Mouse (Mus musculus) adipocyte (in vitro differentiated cells): ENCODE results near the gene Tmem265.
A peak's percentile ranks its signal among the peaks of the same experiment; 100 is the strongest.

Experiments
- DNase-seq: peaks from one replicate; pipeline ENCODE4 v3.0.0-alpha.2; 2016; ENCODE audit warnings: low spot score

Tmem265 gene

DNA sequence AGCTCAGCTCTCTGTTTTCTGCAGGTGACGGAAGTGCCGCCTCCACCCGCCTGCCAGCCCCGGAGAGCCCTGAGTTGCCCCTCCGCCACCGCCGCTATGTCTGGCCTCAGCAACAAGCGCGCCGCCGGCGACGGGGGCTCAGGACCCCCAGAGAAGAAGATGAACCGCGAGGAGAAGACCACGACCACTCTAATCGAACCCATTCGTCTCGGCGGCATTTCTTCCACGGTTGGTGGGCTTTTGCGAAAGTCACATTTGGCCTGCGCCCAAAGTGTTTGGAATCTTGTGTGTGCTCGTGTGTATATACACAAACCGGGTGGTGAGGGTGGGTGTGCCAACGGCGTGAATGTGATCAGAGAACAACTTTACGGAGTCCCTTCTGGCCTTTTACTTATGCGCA lies 27.7 kb downstream of the Tmem265 start:
- DNase-seq, result no peak

DNA sequence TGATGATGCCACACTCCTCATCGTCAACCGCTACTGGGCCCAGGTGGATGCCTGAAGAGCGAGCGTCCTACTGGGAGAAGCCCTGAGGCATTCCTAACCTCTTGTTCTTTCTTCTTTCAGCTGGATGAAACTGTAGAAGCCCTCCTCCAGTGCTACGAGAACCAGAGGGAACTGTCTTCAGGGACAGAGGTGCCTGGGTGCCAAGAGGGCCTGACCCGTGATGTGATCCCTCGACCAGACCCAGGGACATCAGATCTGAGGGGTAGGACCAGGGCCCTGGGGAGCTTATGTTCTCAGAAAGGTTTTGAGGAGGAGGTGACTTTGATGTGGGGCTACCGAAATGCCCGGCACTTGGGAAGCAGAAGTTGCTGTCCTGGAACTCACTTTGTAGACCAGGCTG lies 28.4 kb downstream of the Tmem265 start:
- DNase-seq, result no peak

DNA sequence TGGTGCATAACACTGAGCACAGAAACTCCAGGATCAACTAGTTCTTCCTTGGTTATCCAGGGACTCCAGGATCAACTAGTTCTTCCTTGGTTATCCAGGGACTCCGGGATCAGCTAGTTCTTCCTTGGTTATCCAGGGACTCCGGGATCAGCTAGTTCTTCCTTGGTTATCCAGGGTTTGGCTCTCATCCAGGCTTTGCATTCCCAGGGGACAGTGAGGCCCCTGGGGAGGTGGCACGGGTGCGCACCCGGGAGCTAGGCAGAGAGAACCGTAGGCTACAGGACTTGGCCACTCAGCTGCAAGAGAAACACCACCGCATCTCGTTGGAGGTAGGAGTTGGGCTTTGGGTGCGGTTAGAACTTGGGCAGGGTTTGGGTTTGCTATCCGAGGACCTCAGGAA lies 29.9 kb downstream of the Tmem265 start:
- DNase-seq, result no peak

DNA sequence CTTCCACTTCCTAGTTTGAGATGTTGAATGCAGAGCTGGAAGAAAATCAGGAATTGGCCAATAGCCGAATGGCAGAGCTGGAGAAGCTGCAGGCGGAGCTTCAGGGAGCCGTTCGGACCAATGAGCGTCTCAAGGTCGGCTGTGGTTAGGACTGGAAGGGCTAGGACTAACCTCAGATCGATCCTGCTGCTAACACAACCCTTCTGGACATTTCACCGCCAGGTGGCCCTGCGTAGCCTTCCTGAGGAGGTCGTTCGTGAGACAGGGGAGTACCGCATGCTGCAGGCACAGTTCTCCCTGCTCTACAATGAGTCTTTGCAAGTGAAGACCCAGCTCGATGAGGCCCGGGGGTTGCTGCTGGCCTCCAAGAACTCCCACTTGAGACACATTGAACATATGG lies 31.4 kb downstream of the Tmem265 start:
- DNase-seq, result no peak

DNA sequence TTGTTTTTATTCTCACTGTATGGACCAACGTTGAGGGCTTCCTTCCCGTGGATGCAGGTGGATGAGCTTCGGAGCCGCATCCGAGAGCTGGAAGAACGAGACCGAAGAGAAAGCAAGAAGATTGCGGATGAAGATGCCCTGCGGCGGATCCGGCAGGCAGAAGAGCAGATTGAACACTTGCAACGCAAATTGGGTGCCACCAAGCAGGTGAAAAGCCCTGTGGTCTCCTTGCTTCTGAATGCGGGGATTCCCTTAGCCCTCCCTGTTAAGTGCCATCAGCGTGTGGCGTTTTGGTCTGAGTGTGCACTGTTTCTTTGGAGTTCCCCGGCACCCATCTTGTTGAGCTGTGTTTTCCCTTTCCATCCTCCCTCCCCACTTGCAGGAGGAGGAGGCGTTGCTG lies 35.6 kb downstream of the Tmem265 start:
- DNase-seq, result no peak

DNA sequence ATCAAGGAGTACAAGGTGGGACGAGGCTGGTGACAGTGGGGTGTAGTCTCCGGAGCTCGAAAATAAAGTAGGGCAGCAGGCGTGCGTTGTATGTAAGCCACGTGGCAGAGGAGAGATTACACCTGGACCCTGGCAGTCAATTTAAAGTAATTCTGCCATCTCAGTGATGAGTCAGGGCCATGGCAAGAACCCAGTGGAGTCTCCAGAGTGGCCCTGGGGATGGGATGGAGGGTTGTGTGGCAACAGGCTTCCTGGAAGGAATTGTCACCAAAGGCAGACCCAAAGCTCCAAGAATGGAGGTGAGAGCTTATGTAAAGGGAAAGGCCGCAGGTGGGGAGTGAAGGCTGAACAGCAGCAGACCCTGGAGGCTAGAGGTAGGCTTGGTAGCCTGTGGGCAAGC lies 39.4 kb downstream of the Tmem265 start:
- DNase-seq, result no peak

DNA sequence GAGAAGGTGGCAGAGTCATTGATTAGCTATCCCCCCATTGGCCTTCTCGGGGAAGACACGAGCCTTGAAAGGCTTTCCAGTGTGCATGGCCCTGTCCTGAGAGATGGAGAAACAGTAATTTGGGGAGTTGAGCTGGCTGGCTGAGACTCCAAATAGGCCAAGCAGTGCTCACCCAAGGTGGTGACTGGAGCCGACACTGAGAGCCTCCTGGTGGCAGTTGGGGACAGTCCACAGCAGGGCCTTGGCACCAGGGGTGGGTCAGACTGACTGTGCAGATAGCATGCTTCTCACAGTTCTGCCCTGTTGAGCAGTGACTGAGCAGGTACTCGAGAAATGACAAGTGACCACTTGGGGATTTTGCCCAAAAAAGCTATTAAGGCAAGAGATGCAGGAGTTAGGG lies 40.5 kb downstream of the Tmem265 start:
- DNase-seq, result no peak

DNA sequence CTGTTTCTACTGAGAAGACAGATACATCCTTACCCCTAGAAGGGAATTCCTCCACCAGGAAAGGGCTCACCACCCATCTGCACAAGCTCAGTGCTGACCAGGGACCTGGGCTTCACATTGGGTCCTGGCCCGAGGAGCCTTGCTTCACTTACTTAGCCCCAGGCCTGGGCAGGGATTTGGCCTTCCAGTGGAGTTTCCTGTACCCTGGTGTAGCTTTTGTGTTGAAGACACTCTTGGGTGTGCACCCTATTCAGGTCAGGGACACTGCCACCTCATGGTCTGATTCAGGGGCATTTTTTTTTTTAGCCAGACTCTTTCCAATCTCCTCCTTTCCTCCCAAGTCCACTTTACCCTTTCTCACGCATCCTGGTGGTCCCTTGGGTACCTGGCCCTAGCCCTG lies 41.7 kb downstream of the Tmem265 start:
- DNase-seq, result no peak

DNA sequence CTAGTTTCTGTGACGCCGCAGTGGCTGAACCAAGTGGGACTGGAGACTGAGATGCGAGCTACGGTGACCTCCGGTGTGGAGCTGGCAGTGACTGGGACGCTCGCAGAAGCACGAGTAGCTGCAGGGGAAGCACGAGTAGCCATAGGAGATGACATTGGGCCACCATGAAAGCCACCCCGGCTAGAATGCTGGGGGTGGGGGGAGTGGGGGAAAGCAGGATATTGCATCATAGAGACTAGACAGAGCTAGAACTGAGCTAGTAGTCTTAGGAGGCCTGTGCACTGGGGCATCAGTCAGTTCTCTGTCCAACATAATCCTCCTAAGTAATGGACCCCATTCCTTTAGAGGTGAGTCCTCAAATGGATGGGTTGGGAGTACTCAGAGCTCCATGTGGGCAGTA lies 43.1 kb downstream of the Tmem265 start:
- DNase-seq, result no peak

DNA sequence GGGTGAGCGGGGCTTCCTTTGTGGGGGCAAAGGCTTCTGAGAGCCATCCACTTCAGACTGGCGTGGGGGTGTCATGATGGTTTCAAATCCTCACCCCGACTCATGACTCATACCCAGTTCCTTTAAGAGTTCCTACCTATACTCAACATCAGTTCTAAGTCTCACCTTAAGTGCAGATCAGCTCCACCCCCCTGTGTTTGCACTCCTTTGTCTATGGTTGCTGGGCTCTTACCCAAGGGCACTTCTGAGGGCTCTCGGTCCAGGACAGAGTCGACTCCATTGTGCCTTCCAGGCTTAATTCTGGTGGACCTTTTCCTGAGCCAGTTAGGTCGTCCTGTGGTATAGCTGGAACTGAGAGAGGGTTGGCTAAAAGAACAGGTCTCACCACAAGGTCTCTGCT lies 46.0 kb downstream of the Tmem265 start:
- DNase-seq, result no peak

DNA sequence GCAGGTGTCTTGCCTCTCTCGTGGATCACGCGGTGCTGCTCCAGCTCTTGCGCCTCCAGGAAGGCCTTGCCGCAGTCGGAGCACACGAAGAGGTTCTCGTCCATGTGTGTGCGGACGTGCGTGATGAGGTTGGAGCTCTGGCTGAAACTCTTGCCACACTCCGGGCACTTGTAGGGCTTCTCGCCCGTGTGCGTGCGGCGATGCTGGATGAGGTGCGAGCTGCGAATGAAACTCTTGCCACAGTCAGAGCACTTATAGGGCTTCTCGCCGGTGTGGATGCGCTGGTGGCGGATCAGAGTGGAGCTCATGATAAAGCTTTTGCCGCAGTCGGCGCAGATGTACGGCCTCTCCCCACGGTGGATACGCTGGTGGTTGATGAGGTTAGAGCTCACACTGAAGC lies 49.8 kb downstream of the Tmem265 start:
- DNase-seq, result no peak

DNA sequence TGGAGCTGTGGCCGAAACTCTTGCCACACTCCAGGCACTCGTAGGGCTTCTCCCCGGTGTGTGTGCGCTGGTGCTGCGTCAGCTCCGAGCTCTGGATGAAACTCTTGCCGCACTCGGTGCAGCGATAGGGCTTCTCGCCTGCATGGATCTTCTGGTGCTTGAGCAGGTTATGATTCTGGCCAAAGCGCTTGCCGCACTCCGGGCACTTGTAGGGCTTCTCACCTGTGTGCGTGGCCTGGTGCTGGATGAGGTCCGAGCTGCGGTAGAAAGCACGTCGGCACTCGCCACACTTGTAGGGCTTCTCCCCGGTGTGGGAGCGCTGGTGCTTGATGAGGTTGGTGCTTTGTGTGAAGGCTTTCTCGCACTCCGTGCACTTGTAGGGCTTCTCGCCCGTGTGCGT lies 50.4 kb downstream of the Tmem265 start:
- DNase-seq, result no peak

DNA sequence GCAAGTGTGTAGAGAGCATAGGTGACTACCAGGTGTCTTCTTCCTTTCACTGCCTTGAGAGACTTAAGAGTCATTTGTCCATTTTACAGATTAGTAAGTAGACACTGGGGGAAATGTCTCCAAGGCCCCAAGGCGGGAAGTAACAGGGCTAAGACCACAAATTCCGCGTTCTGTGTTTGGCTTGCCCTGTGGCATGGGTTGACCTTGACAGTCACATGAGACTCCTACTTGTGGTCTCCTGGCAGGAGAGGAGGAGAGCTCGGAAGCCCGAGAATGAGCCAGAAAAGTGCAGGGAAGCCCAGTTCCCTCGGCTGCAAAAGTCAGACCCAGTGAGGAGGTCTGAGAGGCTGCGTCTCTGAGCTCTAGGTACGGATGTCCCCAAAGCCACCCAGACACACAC lies 52.3 kb downstream of the Tmem265 start:
- no peak for DNase-seq

DNA sequence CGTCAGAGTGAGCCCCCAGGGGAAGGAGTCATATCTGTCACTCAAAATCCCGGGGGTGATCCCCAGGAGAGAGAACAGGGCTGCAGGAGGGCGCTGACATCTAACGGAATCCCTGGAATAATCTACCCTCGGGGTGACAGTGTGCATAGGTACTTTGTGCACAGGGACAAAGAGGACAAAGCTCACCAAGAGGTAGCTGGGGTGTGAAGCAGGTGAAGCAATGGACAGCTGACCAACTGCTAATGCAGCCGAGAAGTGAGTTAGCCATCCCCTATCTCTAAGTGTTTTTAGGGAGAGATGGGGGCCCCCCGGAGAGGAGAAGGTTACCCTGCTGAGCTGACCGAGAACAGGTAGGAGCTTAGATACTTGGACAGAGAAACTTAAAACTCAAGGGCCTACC lies 52.9 kb downstream of the Tmem265 start:
- no peak for DNase-seq

DNA sequence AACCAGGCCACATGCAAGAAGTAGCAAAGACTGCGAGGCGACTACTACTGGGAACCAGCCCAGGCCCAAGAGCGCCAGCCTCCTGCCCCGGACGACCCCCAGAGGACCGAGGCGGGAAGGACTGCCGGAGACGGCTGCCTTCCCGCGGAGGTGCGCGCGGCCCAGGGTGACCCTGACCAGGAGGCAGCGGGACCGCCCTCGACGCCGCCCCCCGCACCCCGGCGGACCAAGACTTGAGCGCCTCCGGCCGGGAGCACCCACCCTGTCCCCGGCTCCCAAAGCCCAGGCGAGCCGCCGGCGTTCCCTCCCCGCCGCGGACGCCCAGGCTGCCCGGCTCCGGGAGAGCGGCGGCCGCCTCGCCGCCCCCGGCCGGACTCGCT lies 53.3 kb downstream of the Tmem265 start:
- DNase-seq, result peak; percentile 26

DNA sequence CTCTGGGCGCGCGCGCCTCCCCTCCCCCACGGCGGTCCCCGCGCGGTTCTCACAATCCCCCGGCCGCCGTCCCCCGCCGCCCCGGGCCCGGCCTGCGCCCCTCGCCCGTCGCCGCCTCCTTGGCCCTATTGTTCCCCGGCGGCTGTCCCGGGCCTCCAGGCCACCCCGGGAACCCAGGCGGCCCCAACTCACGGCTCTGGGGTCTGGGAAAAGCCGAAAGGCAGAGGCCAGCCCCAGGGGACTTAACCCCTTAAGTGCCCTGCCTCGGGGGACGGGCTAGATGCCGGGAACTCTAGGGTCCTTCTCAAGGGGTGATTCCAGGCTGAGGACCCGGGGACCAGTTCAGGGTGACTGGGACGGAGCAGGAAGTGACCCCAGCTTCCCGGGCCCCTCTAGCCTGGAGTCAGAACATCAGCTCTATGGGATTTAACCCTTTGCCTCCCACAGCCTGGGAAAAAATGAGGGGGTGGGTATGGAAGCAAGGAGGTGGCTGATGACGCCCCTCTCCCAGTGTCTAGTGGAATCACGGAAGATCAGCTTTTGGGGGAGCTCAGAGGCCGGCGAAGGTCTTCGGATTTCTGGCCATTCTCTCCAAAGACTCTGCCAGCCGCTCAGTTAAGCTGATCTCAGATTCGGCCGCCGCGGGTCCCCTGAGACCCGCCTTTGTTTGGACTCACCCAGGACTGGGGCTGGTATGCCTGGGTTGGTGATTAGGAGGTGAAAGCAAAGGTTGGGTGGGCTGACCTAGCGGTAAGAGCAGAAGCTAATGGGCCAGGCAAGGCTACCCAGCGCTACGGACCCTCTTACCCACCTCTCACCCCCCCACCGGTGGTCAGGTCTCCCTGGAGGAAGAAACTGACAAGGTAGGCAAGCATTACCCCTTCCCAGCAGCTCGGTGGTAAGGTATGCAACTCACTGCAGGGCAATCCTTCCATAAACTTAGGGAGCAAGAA lies 54.0 kb downstream of the Tmem265 start, which contains the start of gene Zfp629:
TSS of gene Zfp629 (minus strand) at position 907 of the 953 bp plus-strand sequence.
- peak; percentile 61 for DNase-seq

DNA sequence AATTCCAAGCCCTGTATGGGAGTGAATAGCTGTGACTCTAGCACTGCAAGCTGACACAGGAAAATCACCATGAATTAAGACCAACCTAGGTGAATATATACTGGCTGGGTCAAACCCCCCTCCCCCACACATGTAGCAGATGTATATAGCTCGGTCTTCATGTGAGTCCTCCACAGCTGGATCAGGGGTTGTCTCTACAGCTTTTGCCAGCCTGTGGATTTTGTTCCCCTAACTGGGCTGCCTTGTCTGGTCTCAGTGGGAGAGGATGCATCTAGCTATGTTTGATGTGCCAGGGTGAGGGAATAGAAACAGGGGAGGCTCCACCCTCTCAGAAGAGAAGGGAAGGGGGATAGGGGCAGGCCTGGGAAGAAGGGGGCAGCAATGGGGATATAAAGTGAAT lies 55.1 kb downstream of the Tmem265 start:
- no peak for DNase-seq
